Mouse (Mus musculus) neural tube, embryonic 12.5 days (tissue): Measurements from ENCODE around the gene Coro6. TPM values are rescaled to one million over a fixed set of nuclear protein-coding genes. Genes with fewer than 3 reads are reported as not detected.
A peak's percentile ranks its signal among the peaks of the same experiment; 100 is the strongest.

ENCODE experiments used
- ATAC-seq: fragments of 200-750 bp; cut with Nextera tagmentation; 2 replicates; pipeline ENCODE4 v1.8.0; 2017; ENCODE audit warnings: low read depth, mild to moderate bottlenecking, moderate TSS enrichment, moderate library complexity; ENCODE audit not compliant: low FRiP score
- H3K27ac ChIP-seq: fragments of 300-500 bp; sonication (generic); 2 replicates; pipeline ENCODE4 v1.5.1; 2016
- H3K27me3 ChIP-seq: fragments of 300-500 bp; sonication (generic); replicated peaks from 2 replicates; pipeline ENCODE4 v1.6.1; 2016; ENCODE audit warnings: mild to moderate bottlenecking
- H3K36me3 ChIP-seq: fragments of 300-500 bp; sonication (generic); 2 replicates; pipeline ENCODE4 v1.6.1; 2016; ENCODE audit warnings: mild to moderate bottlenecking
- H3K4me1 ChIP-seq: fragments of 300-500 bp; sonication (generic); 2 replicates; pipeline ENCODE4 v1.6.1; 2016
- H3K4me2 ChIP-seq: fragments of 300-500 bp; sonication (generic); replicated peaks from 2 replicates; pipeline ENCODE4 v1.6.1; 2016; ENCODE audit warnings: mild to moderate bottlenecking
- H3K4me3 ChIP-seq: fragments of 300-500 bp; sonication (generic); 2 replicates; pipeline ENCODE4 v1.5.1; 2016
- H3K9ac ChIP-seq: fragments of 300-500 bp; sonication (generic); 2 replicates; pipeline ENCODE4 v1.6.1; 2016; ENCODE audit warnings: mild to moderate bottlenecking
- H3K9me3 ChIP-seq: fragments of 300-500 bp; sonication (generic); 2 replicates; pipeline ENCODE4 v1.6.1; 2016; ENCODE audit warnings: mild to moderate bottlenecking
- WGBS: fragments of 180-500 bp; shearing (Covaris S2); methylation state at CpG from one replicate; pipeline ENCODE4 v1.1.7; 2016; 5-methylcytosine and 5-hydroxymethylcytosine counted together
- polyA plus RNA-seq: library from polyadenylated mRNA; unstranded; fragments of >200 nt; fragmentation: Nextera tagmentation; extraction: Ambion mirVana; gene quantifications from 2 replicates; pipeline ENCODE4 v1.2.1, GENCODE M21; 2016

Gene Coro6
- polyA plus RNA-seq = 0.15 TPM in 2 replicates

DNA sequence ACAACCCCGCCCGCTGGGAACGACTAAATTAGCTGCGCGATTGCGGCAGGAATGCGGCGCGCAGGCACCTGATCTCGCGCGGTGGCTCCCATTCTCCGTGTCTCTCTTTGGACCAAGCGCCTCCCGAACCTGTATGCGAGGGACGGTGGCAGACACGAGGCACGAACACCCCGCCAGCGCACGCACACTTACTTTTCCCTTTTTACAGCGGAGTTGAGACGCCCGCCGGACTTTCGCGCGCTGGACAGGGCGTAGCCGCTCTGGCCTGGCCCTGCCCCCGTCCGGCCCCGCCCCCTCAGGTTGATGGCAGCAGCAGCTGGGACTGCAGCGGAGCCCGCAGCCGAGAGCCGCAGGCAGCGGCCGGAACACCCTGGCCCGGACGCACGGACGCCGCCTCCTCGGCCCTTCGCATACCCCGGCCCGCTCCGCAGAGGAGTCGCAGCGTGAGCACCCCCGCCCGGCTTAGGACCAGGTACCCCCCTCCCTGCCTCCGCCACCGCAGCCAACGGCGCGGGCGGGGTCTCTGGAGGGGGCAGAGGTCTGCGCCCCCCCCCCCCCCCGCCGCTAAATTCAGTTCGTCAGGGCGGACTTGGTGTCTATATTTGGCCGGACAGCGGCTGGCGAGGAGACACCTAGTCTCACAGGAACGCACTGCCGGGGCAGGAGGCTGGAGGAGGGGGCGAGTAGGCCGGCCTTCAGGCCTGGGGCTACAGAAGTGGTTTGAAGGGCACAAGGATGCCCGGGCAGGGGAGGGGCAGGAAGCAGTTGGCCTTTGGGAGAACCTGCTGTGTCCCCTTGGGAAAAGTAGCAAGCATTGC, at the start of gene Coro6:
Gene Coro6 (plus strand): TSS at position 129 of the 818 bp plus-strand sequence.
- 1% methylated on average over 71 of the region's 73 CpGs for WGBS

DNA sequence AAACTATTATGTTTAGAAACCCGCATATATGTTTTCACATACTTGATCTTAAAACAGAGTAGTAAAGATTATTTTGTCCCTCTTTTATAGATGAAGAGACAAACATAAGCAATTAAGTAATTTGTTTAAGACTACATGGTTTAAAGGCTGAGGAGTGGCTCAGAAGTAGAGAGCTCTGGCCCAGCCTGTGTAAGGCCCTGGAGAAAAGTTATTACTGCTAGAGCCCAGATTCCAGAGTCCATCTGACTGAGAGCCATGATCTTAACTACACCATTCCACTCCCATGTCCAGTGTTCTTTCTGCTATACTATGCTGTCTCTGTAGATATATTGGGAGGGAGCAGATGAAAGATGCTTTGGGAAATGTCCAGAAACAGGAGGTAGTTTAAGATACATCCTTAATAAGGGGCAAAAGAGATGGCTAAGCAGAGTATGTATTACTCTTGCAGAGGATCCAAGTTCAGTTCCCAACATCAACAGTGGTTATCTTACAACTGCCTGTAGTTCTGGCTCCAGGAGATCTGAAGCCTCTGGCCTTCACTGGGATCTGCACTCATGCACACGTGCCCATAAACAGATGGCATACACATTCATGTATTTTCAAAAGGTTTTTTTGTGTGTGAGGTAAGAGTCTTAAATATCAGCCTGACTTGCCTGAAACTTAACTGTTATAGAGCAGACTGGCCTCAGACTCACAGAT, 47.9 kb upstream of the Coro6 start:
- H3K9me3 ChIP-seq = no peaks in the 10 kb centered on the region
- H3K4me1 ChIP-seq = no peaks in the 10 kb centered on the region
- ATAC-seq = no peak
- H3K27me3 ChIP-seq = no peaks in the 10 kb centered on the region
- no peaks in the 10 kb centered on the region for H3K36me3 ChIP-seq
- H3K27ac ChIP-seq = no peak overlapping the region
- no peak overlapping the region for H3K4me3 ChIP-seq
- no peak overlapping the region for H3K4me2 ChIP-seq
- no peak overlapping the region for H3K9ac ChIP-seq
- 83% methylated on average over 2 of the region's 2 CpGs for WGBS

More for the DNA sequence above, at the start of gene Coro6:
- Histone ChIP-seq H3K4me3 (peak within 1 kb of the TSS; percentile 51), H3K27ac (no peak within 1 kb of the TSS), H3K27me3 (peaks cover 66% of the 10 kb centered on the region), H3K9me3 (no peaks in the 10 kb centered on the region), H3K4me2 (peak within 1 kb of the TSS; percentile 99), H3K4me1 (peaks cover 19% of the 10 kb centered on the region), H3K9ac (peak within 1 kb of the TSS; percentile 58), H3K36me3 (peaks cover 3% of the 10 kb centered on the region; the same call in 1 of the 2 replicates)
- ATAC-seq = peak; percentile 65

DNA sequence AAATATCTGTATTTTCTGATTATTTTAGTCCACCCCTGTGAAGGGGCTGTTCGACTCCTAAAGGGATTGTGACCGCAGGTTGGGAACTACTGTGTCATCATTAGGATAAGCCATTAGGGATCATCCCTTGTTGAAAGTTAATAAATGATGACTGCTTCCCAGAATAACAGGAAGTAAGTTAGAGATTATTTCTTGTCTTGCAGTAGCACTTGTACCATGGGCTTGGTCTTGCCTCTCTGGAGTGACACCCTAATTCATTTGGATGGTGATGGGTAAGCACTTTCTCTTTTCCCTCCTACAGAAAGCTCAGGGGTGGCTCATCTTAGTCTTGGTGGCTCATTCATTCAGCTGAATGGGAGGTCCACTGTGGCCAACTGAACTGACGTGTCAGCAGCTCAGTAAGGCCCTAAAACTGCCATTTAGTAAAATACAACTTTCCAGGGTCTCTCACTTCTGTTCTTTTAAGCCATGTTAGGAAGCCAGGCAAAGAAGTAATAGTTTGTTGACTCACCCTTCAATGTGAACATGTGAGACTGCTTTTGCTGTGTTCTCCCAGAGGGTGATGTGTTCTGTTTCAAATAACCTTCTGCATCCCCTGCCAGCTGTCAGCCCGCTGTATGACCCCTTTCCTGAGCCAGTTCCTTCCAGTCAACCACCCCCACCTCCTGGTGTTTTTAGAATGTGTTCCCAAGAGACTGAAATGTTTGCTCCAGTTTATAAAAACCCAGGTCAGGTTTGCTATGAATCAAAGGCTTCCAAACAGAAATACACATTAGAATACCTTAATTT, 45.8 kb upstream of the Coro6 start:
- Histone ChIP-seq H3K27ac (no peak overlapping the region), H3K27me3 (no peaks in the 10 kb centered on the region), H3K9me3 (no peaks in the 10 kb centered on the region), H3K36me3 (no peaks in the 10 kb centered on the region; the same call in 1 of the 2 replicates), H3K4me2 (no peak overlapping the region), H3K4me3 (no peak overlapping the region), H3K9ac (no peak overlapping the region), H3K4me1 (no peaks in the 10 kb centered on the region)
- no peak for ATAC-seq
- WGBS = 58% methylated on average over 4 of the region's 4 CpGs

DNA sequence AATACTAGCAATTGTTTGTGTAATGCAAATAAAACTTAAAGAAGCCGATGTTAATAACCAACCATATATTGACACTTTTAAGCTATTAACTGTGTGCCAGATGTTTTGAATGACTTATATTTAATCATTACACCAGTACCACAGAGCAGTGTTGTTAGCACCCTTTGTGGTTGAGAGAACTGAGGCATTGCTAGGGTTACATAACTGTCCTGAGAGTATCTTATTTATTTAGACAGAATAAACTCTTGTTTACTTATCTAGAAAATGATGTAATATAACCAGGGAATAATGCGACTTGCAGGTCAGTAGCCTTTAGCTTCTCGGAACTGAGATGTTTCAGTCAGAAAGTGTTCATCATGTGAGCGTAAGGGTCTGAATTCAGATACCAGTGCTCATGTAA, 44.2 kb upstream of the Coro6 start:
- Histone ChIP-seq H3K27me3 (no peaks in the 10 kb centered on the region), H3K4me2 (no peak overlapping the region), H3K36me3 (no peaks in the 10 kb centered on the region; the same call in 1 of the 2 replicates), H3K4me3 (no peak overlapping the region), H3K9ac (no peak overlapping the region), H3K9me3 (no peaks in the 10 kb centered on the region), H3K4me1 (no peaks in the 10 kb centered on the region), H3K27ac (no peak overlapping the region)
- 95% methylated on average over 4 of the region's 4 CpGs for WGBS
- ATAC-seq = no peak

DNA sequence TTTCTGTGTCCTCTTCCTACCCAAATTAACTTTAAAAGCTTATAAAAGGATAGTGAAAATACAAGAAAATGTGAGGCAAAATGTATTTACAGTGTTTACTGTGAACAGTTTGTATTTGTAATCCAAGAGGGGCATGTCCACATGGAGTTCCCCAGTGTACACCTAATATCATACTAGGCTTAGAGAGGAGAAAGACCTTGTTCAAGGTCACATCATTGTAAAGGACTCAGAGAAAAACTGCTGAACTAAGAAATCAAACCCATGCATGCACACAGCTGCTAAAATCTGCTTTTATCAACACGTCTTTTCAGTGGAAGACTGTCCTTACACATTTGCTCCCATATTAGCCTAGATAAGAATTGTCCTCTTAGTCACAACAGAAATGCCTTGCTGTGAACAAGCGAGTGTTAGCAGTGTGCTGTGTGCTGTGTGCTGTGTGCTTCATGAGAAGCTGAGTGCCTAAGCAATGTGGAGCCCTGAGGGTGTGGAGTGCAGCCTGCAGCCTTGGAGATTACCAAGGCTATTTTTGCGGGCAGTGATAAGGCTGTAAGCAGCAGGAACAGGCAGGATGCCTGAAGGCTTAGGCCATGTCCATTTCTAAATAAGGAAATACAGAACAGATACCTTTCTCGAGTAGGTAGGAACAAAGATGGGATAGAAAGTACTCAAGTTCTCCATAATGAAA, 38.9 kb upstream of the Coro6 start:
- H3K27me3 ChIP-seq = no peaks in the 10 kb centered on the region
- no peak overlapping the region for H3K4me3 ChIP-seq
- no peaks in the 10 kb centered on the region; the same call in 1 of the 2 replicates for H3K36me3 ChIP-seq
- 90% methylated on average over 4 of the region's 4 CpGs for WGBS
- no peak for ATAC-seq
- no peak overlapping the region for H3K4me2 ChIP-seq
- H3K27ac ChIP-seq = no peak overlapping the region
- no peaks in the 10 kb centered on the region for H3K9me3 ChIP-seq
- H3K9ac ChIP-seq = no peak overlapping the region
- no peaks in the 10 kb centered on the region for H3K4me1 ChIP-seq

DNA sequence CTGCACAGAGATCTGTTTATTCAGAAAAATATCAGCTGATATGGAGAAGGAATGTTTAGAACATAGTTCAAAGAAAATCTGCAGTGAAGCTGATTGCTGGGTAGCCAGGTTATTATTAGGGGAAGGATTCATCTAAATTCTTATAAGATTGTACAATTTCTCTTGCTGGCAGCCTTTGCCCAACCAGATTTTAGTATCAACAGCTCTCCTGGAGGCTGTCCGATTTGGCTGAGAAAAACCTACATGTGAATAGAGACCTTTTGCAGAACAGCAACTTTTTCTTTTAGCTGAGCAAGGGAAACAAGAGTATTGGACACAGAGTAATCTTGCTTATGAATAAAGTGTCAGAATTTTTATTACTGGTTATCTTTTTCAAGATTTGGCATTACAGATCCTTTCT, 33.8 kb upstream of the Coro6 start:
- H3K27ac ChIP-seq = no peak overlapping the region
- no peaks in the 10 kb centered on the region for H3K27me3 ChIP-seq
- peaks cover 6% of the 10 kb centered on the region; the same call in 1 of the 2 replicates for H3K36me3 ChIP-seq
- no peak overlapping the region for H3K4me3 ChIP-seq
- H3K9me3 ChIP-seq = no peaks in the 10 kb centered on the region
- H3K9ac ChIP-seq = no peak overlapping the region
- WGBS = 91% methylated on average over 1 of the region's 1 CpGs
- no peak overlapping the region for H3K4me2 ChIP-seq
- no peaks in the 10 kb centered on the region for H3K4me1 ChIP-seq
- no peak for ATAC-seq

DNA sequence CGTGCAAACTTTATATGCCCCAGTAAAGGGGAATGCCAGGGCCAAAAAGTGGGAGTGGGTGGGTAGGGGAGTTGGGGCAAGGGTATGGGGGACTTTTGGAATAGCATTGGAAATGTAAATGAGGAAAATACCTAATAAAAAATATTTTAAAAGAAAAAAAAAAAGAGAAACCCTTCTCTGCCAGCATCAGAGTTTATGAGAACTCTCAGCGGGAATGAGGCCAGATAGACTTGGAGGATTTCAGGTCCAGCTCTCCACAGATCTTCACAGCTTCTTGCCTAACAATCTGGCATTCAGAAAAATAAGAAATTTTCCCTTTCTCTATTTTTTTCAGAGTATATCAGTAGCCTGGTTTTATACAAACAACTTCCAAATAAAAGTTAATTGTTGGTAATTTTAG, 25.2 kb upstream of the Coro6 start:
- Histone ChIP-seq H3K4me2 (no peak overlapping the region), H3K27ac (no peak overlapping the region), H3K27me3 (no peaks in the 10 kb centered on the region), H3K9me3 (no peaks in the 10 kb centered on the region), H3K9ac (no peak overlapping the region), H3K4me3 (no peak overlapping the region), H3K36me3 (peaks cover 26% of the 10 kb centered on the region), H3K4me1 (no peaks in the 10 kb centered on the region)
- ATAC-seq = no peak
- WGBS = 90% methylated on average over 2 of the region's 2 CpGs

DNA sequence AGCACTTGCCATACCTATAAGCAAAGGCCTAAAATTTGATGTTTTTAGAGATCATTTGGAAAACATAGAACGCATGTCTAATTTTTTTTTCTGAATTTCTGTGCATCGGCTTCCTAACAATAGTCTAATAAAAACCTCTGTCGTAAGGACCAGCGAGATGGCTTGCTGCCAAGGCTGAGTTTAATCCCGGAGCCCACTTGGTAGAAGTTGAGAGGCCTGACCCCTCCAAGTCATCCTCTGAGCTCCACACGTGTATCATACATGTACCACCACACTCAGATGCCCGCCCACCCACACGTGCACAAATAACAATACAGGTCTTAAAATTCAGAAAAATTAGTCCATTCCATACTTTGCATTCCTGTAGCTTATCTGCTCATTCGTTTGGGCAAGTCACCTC, 22.1 kb upstream of the Coro6 start:
- H3K4me2 ChIP-seq = no peak overlapping the region
- H3K9me3 ChIP-seq = no peaks in the 10 kb centered on the region
- WGBS = 92% methylated on average over 9 of the region's 9 CpGs
- H3K4me1 ChIP-seq = no peaks in the 10 kb centered on the region
- H3K4me3 ChIP-seq = no peak overlapping the region
- H3K36me3 ChIP-seq = peaks cover 34% of the 10 kb centered on the region
- no peak overlapping the region for H3K9ac ChIP-seq
- H3K27ac ChIP-seq = no peak overlapping the region
- no peak for ATAC-seq
- H3K27me3 ChIP-seq = no peaks in the 10 kb centered on the region

DNA sequence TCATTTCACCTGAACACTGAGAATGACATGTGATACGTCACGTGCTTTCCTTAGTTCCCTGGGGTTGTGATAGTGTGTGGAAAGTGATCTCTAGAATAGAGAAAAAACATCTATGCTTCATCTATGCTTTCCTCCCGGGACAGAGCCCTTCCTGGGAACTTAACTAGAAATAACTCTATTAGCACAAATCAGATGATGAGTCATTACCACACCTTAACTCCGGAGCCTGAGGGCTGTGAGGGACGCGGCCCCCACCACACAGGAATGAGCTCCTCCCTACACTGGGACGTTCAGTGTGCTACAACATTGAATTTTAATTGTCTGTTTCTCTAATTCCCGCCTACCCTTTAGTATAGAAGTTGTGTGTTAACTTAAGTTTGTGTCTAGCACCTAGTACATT, 21.2 kb upstream of the Coro6 start:
- no peak for ATAC-seq
- Histone ChIP-seq H3K36me3 (peaks cover 34% of the 10 kb centered on the region), H3K9me3 (no peaks in the 10 kb centered on the region), H3K9ac (no peak overlapping the region), H3K27me3 (no peaks in the 10 kb centered on the region), H3K4me1 (no peaks in the 10 kb centered on the region), H3K4me3 (no peak overlapping the region), H3K4me2 (no peak overlapping the region), H3K27ac (no peak overlapping the region)
- 88% methylated on average over 8 of the region's 8 CpGs for WGBS

DNA sequence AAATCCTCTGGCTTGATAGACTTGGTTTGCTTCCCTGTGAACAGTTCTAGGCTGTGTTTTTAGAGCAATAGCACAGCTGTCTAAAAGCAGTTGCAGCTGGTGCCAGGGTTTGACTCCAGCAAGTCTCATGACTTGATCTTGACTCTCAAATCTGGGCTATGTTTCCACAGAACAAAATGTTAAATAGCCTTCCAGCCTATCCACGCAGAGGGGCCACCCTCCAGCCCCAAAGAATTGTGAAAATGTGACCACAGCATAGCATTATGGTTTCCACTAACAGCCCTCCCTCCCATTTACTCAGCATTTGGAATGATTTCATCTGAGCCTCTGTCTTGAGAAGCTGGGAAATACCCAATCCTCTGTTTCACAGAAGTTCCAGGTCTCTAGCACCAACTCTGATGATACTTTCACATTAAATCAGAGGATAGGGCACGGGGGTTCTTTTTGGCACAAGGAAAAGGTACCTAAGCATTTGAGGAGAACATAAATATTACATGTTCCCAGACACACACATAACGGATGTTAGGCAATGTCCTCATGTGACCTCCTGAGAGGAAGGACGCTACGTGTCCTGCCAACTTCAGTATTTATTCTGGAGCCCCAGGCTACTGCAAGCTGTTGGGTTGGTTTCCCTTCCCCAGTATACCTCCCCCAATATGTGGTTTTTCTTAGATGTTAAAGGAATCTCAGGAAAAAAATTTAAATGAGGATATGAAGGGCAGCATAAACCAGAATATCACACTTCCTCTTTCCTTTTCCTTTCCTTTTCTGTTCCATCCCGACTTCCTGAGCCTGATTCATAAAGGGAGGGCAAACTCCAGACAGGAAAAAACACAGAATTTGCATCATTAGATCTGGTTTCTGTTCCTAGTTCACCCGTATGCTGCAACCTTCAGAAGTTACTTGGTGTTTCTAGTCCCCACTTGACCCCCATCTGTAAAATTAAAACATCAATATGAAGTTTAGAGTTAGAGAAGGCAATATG, 19.7 kb upstream of the Coro6 start:
- Histone ChIP-seq H3K27me3 (no peaks in the 10 kb centered on the region), H3K4me1 (no peaks in the 10 kb centered on the region), H3K36me3 (peaks cover 33% of the 10 kb centered on the region), H3K27ac (no peak overlapping the region), H3K4me3 (no peak overlapping the region), H3K9me3 (no peaks in the 10 kb centered on the region), H3K4me2 (no peak overlapping the region), H3K9ac (no peak overlapping the region)
- WGBS = 75% methylated on average over 7 of the region's 7 CpGs
- ATAC-seq = no peak

DNA sequence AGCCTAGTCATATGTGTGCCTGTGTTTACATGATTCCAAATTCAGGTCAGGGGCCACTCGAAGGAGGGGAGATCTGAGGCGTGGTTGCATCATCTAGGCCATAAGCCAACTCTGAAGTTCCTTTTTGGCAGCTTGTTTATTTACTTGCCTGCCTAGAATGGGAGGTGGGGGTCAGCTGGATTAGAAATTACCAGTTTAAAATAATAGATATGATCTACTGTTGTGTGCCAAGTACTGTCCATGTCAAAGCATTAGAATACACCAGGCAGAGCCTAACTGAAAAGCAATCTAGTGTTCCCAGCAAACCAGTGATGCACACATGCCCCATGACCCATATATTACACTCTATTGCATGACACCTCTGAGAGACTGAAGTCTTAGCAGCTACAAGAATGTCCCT, 17.3 kb upstream of the Coro6 start:
- H3K9ac ChIP-seq = no peak overlapping the region
- H3K9me3 ChIP-seq = no peaks in the 10 kb centered on the region
- H3K27ac ChIP-seq = no peak overlapping the region
- H3K27me3 ChIP-seq = no peaks in the 10 kb centered on the region
- H3K4me2 ChIP-seq = no peak overlapping the region
- ATAC-seq = no peak
- peaks cover 27% of the 10 kb centered on the region for H3K36me3 ChIP-seq
- 86% methylated on average over 2 of the region's 2 CpGs for WGBS
- no peaks in the 10 kb centered on the region for H3K4me1 ChIP-seq
- no peak overlapping the region for H3K4me3 ChIP-seq
